Mouse (Mus musculus): ENCODE data around the gene Tmem135. TPM values are rescaled to one million over a fixed set of nuclear protein-coding genes. Genes with fewer than 3 reads are reported as not detected.

The Tmem135 gene
- total RNA-seq, 2 experiments from 2014 or later: 64.7 to 65.6 TPM

- H3K27ac ChIP-seq: no peak overlapping the region
- intact Hi-C loops (cut with DNase I): no loop called here
- no peak for TF ChIP-seq CTCF (IDR thresholded peaks at IDR 0.05)
- DNase-seq (ENCODE audit: extremely low spot score in 1 of 2, low spot score in 2 of 2): no peak
- H3K4me3 ChIP-seq: no peak overlapping the region
Observed at GRCm38 (mm10) chr7:89428804-89429203, 24.8 kb upstream of the Tmem135 start.

- TF ChIP-seq CTCF (IDR thresholded peaks at IDR 0.05): no peak
- intact Hi-C loops (cut with DNase I): no loop called here
- Histone ChIP-seq H3K4me3 (no peak overlapping the region), H3K27ac (no peak overlapping the region)
- no peak for DNase-seq (ENCODE audit: extremely low spot score in 1 of 2, low spot score in 2 of 2)
Observed at GRCm38 (mm10) chr7:89427101-89427500, 23.1 kb upstream of the Tmem135 start.

- intact Hi-C loops (cut with DNase I): no loop called here
- DNase-seq (ENCODE audit: extremely low spot score in 1 of 2, low spot score in 2 of 2): no peak
- no peak overlapping the region for H3K27ac ChIP-seq
- no peak overlapping the region for H3K4me3 ChIP-seq
- TF ChIP-seq CTCF (IDR thresholded peaks at IDR 0.05): no peak
Observed at GRCm38 (mm10) chr7:89425803-89426725, 22.0 kb upstream of the Tmem135 start.

- DNase-seq (ENCODE audit: extremely low spot score in 1 of 2, low spot score in 2 of 2): no peak
- Histone ChIP-seq H3K27ac (no peak overlapping the region), H3K4me3 (no peak overlapping the region)
- no peak for TF ChIP-seq CTCF (IDR thresholded peaks at IDR 0.05)
- intact Hi-C loops (cut with DNase I): loop anchor here (5.0 kb wide), 1 partner anchor 1192 kb away; no protein-coding TSS in a partner anchor
Observed at GRCm38 (mm10) chr7:89424659-89425058, 20.6 kb upstream of the Tmem135 start.

- TF ChIP-seq CTCF (IDR thresholded peaks at IDR 0.05): no peak
- no peak overlapping the region for H3K4me3 ChIP-seq
- no peak overlapping the region for H3K27ac ChIP-seq
- intact Hi-C loops (cut with DNase I): loop anchor here (5.0 kb wide), 1 partner anchor 1191 kb away; no protein-coding TSS in a partner anchor
- no peak for DNase-seq (ENCODE audit: extremely low spot score in 1 of 2, low spot score in 2 of 2)
Observed at GRCm38 (mm10) chr7:89423688-89424255, 19.8 kb upstream of the Tmem135 start.

- Histone ChIP-seq H3K27ac (no peak overlapping the region), H3K4me3 (no peak overlapping the region)
- intact Hi-C loops (cut with DNase I): loop anchor here (5.0 kb wide), 1 partner anchor 1191 kb away; no protein-coding TSS in a partner anchor
- no peak for DNase-seq (ENCODE audit: extremely low spot score in 1 of 2, low spot score in 2 of 2)
- no peak for TF ChIP-seq CTCF (IDR thresholded peaks at IDR 0.05)
Observed at GRCm38 (mm10) chr7:89423194-89423593, 19.2 kb upstream of the Tmem135 start.

- H3K27ac ChIP-seq: no peak overlapping the region
- TF ChIP-seq CTCF (IDR thresholded peaks at IDR 0.05): no peak
- no peak overlapping the region for H3K4me3 ChIP-seq
- intact Hi-C loops (cut with DNase I): loop anchor here (5.0 kb wide), 1 partner anchor 1190 kb away; no protein-coding TSS in a partner anchor
- no peak for DNase-seq (ENCODE audit: extremely low spot score in 1 of 2, low spot score in 2 of 2)
Observed at GRCm38 (mm10) chr7:89422650-89423049, 18.6 kb upstream of the Tmem135 start.

GRCm38 (mm10) chr7:89421294-89421693, 17.3 kb upstream of the Tmem135 start:
- DNase-seq (ENCODE audit: extremely low spot score in 1 of 2, low spot score in 2 of 2): no peak
- intact Hi-C loops (cut with DNase I): loop anchor here (5.0 kb wide), 1 partner anchor 1189 kb away; no protein-coding TSS in a partner anchor
- no peak for TF ChIP-seq CTCF (IDR thresholded peaks at IDR 0.05)
- no peak overlapping the region for H3K4me3 ChIP-seq
- H3K27ac ChIP-seq: no peak overlapping the region

- DNase-seq (ENCODE audit: extremely low spot score in 1 of 2, low spot score in 2 of 2): no peak
- TF ChIP-seq CTCF (IDR thresholded peaks at IDR 0.05): peak; percentile 83
- intact Hi-C loops (cut with DNase I): loop anchor here (1.0 kb wide), 2 partner anchors 249 to 333 kb away; no protein-coding TSS in a partner anchor
- Histone ChIP-seq H3K27ac (no peak overlapping the region), H3K4me3 (no peak overlapping the region)
Observed at GRCm38 (mm10) chr7:89418917-89419679, 15.1 kb upstream of the Tmem135 start.

- no peak overlapping the region for H3K27ac ChIP-seq
- no peak for DNase-seq (ENCODE audit: extremely low spot score in 1 of 2, low spot score in 2 of 2)
- TF ChIP-seq CTCF (IDR thresholded peaks at IDR 0.05): no peak
- no peak overlapping the region for H3K4me3 ChIP-seq
- intact Hi-C loops (cut with DNase I): no loop called here
Observed at GRCm38 (mm10) chr7:89418127-89418653, 14.2 kb upstream of the Tmem135 start.

- H3K27ac ChIP-seq: no peak overlapping the region
- no peak for TF ChIP-seq CTCF (IDR thresholded peaks at IDR 0.05)
- no peak for DNase-seq (ENCODE audit: extremely low spot score in 1 of 2, low spot score in 2 of 2)
- no peak overlapping the region for H3K4me3 ChIP-seq
- intact Hi-C loops (cut with DNase I): no loop called here
Observed at GRCm38 (mm10) chr7:89417707-89418106, 13.7 kb upstream of the Tmem135 start.
